Mouse (Mus musculus) small intestine, adult 2 months (tissue): ENCODE measurements at regions not wholly inside any gene's neighbourhood (a gene's known extent, or its start where the extent isn't known, plus 50 kb on each side); places are given as distances from the start of the nearest gene placed in this dataset.

Experiments
- CTCF ChIP-seq: fragments of 200-500 bp; IDR thresholded peaks from 2 replicates; pipeline ENCODE4 v1.5.1; 2012; ENCODE audit warnings: low read depth, mild to moderate bottlenecking, control low read depth, inconsistent platforms, low read length, moderate library complexity, mixed read lengths; ENCODE audit not compliant: insufficient replicate concordance, insufficient read length; ENCODE audit errors: extremely low read depth
- POLR2A ChIP-seq: fragments of 200-500 bp; IDR thresholded peaks from 2 replicates; pipeline ENCODE4 v1.6.1; 2012; ENCODE audit warnings: low read depth, mild to moderate bottlenecking, control low read depth, inconsistent platforms, low read length, moderate library complexity

GRCm38 (mm10) chr2:9681691-9682152 lies 199.3 kb upstream of the 4930412O13Rik start:
- TF ChIP-seq CTCF (no peak), POLR2A (no peak)
